Mouse (Mus musculus): ENCODE measurements around the gene Vezf1. TPM values are rescaled to one million over a fixed set of nuclear protein-coding genes. Genes with fewer than 3 reads are reported as not detected.

Gene Vezf1
- total and polyA plus RNA-seq, 3 experiments: 7.4 to 11.4 (median 9.8) TPM

- Histone ChIP-seq H3K4me1 (ENCODE audit: control insufficient read depth in 1 of 2, insufficient read depth in 2 of 2) (peaks cover 0 to 3% of the 10 kb centered on the region in 2 experiments; a peak in 1 of 4 replicates), H3K4me2 (ENCODE audit: insufficient read depth, low read depth, poor library complexity, severe bottlenecking) (no peak overlapping the region), H3K27me3 (replicated peaks) (no peaks in the 10 kb centered on the region), H3K27ac (ENCODE audit: insufficient read depth, low read depth) (no peak overlapping the region), H3K4me3 (replicated peaks in 1 of 3; ENCODE audit: low read depth in 2 of 3, low read length in 2 of 3, poor library complexity in 1 of 3) (no peak overlapping the region), H3K9me3 (replicated peaks; ENCODE audit: low read length) (no peaks in the 10 kb centered on the region), H3K36me3 (replicated peaks in 1 of 2; ENCODE audit: control insufficient read depth in 1 of 2, insufficient read depth in 1 of 2, low read length in 1 of 2) (peaks cover 2 to 25% of the 10 kb centered on the region in 2 experiments), H3K79me2 (replicated peaks; ENCODE audit: control insufficient read depth, extremely low read depth, insufficient read depth, poor library complexity, severe bottlenecking) (no peaks in the 10 kb centered on the region), H3K9ac (ENCODE audit: insufficient read depth, low read depth) (no peak overlapping the region)
- in situ Hi-C loops (cut with MboI; ENCODE audit: low pct_ligation_motif_present, low pct_unique_long_range_greater_than_20kb, low sequenced_read_pairs) (loop anchor here (5.0 kb wide), 2 partner anchors 92 to 138 kb away; no protein-coding TSS in a partner anchor), dilution Hi-C loops (cut with MboI; ENCODE audit: extremely low pct_ligation_motif_present, extremely low pct_unique_long_range_greater_than_20kb, low sequenced_read_pairs) (loop anchor here (25.0 kb wide), 1 partner anchor 128 kb away; no protein-coding TSS in a partner anchor)
- TF ChIP-seq CHD1 (IDR thresholded peaks at IDR 0.05; ENCODE audit: low read depth, low read length) (no peak), CTCF (conservative IDR thresholded peaks at IDR 0.05 in 1 of 2, IDR thresholded peaks at IDR 0.05 in 1 of 2; ENCODE audit: low read depth in 2 of 2, low read length in 2 of 2) (peak in 1 of 2 experiments; percentile 89; a peak in 2 of 4 replicates)
- peak; percentile 77 for DNase-seq (ENCODE audit: extremely low read depth)
These were observed 8.9 kb upstream of the Vezf1 start for GRCm38 (mm10) chr11:88059141-88059540.

DNA sequence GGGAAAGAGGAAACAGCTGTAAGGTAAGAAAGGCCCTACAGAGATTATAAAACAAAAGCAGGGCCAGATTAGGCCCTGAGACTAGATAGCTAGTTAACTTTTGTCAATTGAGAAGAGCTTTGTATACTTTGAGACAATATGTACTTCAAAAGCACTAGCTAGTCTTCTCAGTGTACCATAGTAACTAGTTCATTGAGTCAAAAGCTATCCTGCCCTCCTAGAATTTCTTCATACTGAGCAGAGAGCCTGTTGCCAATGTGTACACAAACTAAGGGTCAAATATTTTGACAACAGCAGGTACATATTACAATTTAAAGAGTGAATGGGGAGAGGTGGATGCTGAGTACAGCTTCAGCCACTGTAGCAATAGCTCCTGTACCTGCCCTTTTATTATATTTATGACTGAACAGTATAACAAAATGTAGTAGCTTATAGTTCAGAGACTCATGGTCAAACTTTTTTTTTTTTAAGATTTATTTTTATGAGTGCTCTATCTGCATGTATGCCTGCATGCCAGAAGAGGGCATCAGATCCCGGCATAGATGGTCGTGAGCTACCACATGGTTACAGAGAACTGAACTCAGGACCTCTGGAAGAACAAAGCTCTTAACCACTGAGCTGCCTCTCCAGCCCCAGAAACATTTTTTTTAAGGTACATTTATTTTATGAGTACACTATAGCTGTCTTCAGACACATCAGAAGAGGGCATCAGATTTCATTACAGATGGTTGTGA is 6.0 kb upstream of the Vezf1 start:
- Histone ChIP-seq H3K79me2 (replicated peaks; ENCODE audit: control insufficient read depth, extremely low read depth, insufficient read depth, poor library complexity, severe bottlenecking) (no peaks in the 10 kb centered on the region), H3K9me3 (replicated peaks; ENCODE audit: low read length) (no peaks in the 10 kb centered on the region), H3K36me3 (replicated peaks in 1 of 2; ENCODE audit: control insufficient read depth in 1 of 2, insufficient read depth in 1 of 2, low read length in 1 of 2) (peaks cover 0 to 2% of the 10 kb centered on the region in 2 experiments), H3K4me2 (ENCODE audit: insufficient read depth, low read depth, poor library complexity, severe bottlenecking) (no peak overlapping the region), H3K27ac (ENCODE audit: insufficient read depth, low read depth) (no peak overlapping the region), H3K9ac (ENCODE audit: insufficient read depth, low read depth) (no peak overlapping the region), H3K27me3 (replicated peaks) (no peaks in the 10 kb centered on the region), H3K4me3 (replicated peaks in 1 of 3; ENCODE audit: low read depth in 2 of 3, low read length in 2 of 3, poor library complexity in 1 of 3) (no peak overlapping the region), H3K4me1 (ENCODE audit: control insufficient read depth in 1 of 2, insufficient read depth in 2 of 2) (peaks cover 0 to under 1% of the 10 kb centered on the region in 2 experiments; a peak in 2 of 4 replicates)
- dilution Hi-C loops (cut with MboI; ENCODE audit: extremely low pct_ligation_motif_present, extremely low pct_unique_long_range_greater_than_20kb, low sequenced_read_pairs) (loop anchor here (25.0 kb wide), 1 partner anchor 125 kb away; no protein-coding TSS in a partner anchor), in situ Hi-C loops (cut with MboI; ENCODE audit: low pct_ligation_motif_present, low pct_unique_long_range_greater_than_20kb, low sequenced_read_pairs) (no loop called here)
- DNase-seq (ENCODE audit: extremely low read depth): no peak
- TF ChIP-seq NRF1 (IDR thresholded peaks at IDR 0.05; ENCODE audit: low read depth, low read length) (no peak), CHD1 (IDR thresholded peaks at IDR 0.05; ENCODE audit: low read depth, low read length) (no peak), JUND (conservative IDR thresholded peaks at IDR 0.05; ENCODE audit: low read depth, low read length) (no peak), CHD2 (IDR thresholded peaks at IDR 0.05; ENCODE audit: low read length) (no peak), UBTF (IDR thresholded peaks at IDR 0.05; ENCODE audit: low read depth, low read length) (no peak), RCOR1 (conservative IDR thresholded peaks at IDR 0.05; ENCODE audit: low read depth, low read length) (no peak), BHLHE40 (IDR thresholded peaks at IDR 0.05; ENCODE audit: low read depth, low read length) (no peak), POLR2A (IDR thresholded peaks at IDR 0.05; ENCODE audit: low read depth, low read length) (no peak), CTCF (conservative IDR thresholded peaks at IDR 0.05 in 1 of 2, IDR thresholded peaks at IDR 0.05 in 1 of 2; ENCODE audit: low read depth in 2 of 2, low read length in 2 of 2) (peak in 1 of 2 experiments; percentile 70; a peak in 2 of 4 replicates), TBP (conservative IDR thresholded peaks at IDR 0.05; ENCODE audit: low read depth, low read length) (no peak), GABPA (IDR thresholded peaks at IDR 0.05; ENCODE audit: insufficient replicate concordance, low read depth, low read length) (no peak), ZNF384 (IDR thresholded peaks at IDR 0.05; ENCODE audit: low read depth, low read length) (peak; percentile 83), RAD21 (IDR thresholded peaks at IDR 0.05; ENCODE audit: low read depth, low read length) (peak; percentile 55), ZMIZ1 (IDR thresholded peaks at IDR 0.05; ENCODE audit: low read depth, low read length) (no peak), IRF4 (IDR thresholded peaks at IDR 0.05; ENCODE audit: low read depth, low read length) (no peak), HCFC1 (IDR thresholded peaks at IDR 0.05; ENCODE audit: low read depth, low read length) (no peak), KAT2A (IDR thresholded peaks at IDR 0.05; ENCODE audit: insufficient replicate concordance, low read length) (no peak), MEF2A (IDR thresholded peaks at IDR 0.05; ENCODE audit: borderline replicate concordance, low read depth, low read length) (no peak), MAX (IDR thresholded peaks at IDR 0.05; ENCODE audit: low read length) (0 out of 2 replicates have a peak, but pooled peaks have one; percentile 29), ELF1 (IDR thresholded peaks at IDR 0.05; ENCODE audit: low read depth, low read length) (no peak), JUN (IDR thresholded peaks at IDR 0.05; ENCODE audit: insufficient read depth, low read depth, low read length) (no peak), POLR2AphosphoS2 (IDR thresholded peaks at IDR 0.05; ENCODE audit: low read depth, low read length) (no peak), ZC3H11A (IDR thresholded peaks at IDR 0.05; ENCODE audit: low read depth, low read length) (peak; percentile 37; the same call in 1 of the 2 replicates), USF2 (conservative IDR thresholded peaks at IDR 0.05; ENCODE audit: low read depth, low read length) (no peak), MXI1 (IDR thresholded peaks at IDR 0.05; ENCODE audit: low read depth, low read length) (no peak), USF1 (IDR thresholded peaks at IDR 0.05; ENCODE audit: low read depth, low read length) (no peak), PAX5 (IDR thresholded peaks at IDR 0.05; ENCODE audit: low read length) (no peak), E2F4 (IDR thresholded peaks at IDR 0.05; ENCODE audit: insufficient replicate concordance, low read depth, low read length) (no peak), EP300 (IDR thresholded peaks at IDR 0.05; ENCODE audit: low read length) (no peak), NELFE (IDR thresholded peaks at IDR 0.05; ENCODE audit: low read depth, low read length) (no peak), MAFK (IDR thresholded peaks at IDR 0.05; ENCODE audit: insufficient replicate concordance, low read length) (no peak)
